Mouse (Mus musculus): ENCODE data around the gene Tmem109. TPM values are rescaled to one million over a fixed set of nuclear protein-coding genes. Genes with fewer than 3 reads are reported as not detected.
A peak's percentile ranks its signal among the peaks of the same experiment; 100 is the strongest.

Gene Tmem109
- polyA plus RNA-seq, 1 experiment from 2014 or later = 108 TPM

GRCm38 (mm10) chr19:10871328-10871961 lies 10.4 kb downstream of the Tmem109 start:
- no peak for ATAC-seq (replicated peaks; ENCODE audit: extremely low read depth, insufficient read depth, low FRiP score)
- 74% methylated on average over 14 of the region's 14 CpGs for WGBS
- peaks cover 32% of the 10 kb centered on the region for H3K36me3 ChIP-seq (ENCODE audit: control insufficient read depth, insufficient read depth)
- peaks cover 15% of the 10 kb centered on the region for H3K4me1 ChIP-seq (ENCODE audit: control insufficient read depth, insufficient read depth, low read length)
- H3K27ac ChIP-seq (ENCODE audit: low read length) = no peak overlapping the region
- no peaks in the 10 kb centered on the region for H3K9me3 ChIP-seq (replicated peaks; ENCODE audit: control insufficient read depth, low read length)
- no peak overlapping the region for H3K4me2 ChIP-seq (ENCODE audit: low read depth, low read length)
- no peaks in the 10 kb centered on the region for H3K27me3 ChIP-seq (ENCODE audit: control insufficient read depth, insufficient read depth, low read length)
- no peak overlapping the region for H3K4me3 ChIP-seq (ENCODE audit: low read length)
- no peak overlapping the region for H3K9ac ChIP-seq (ENCODE audit: low read length)

DNA sequence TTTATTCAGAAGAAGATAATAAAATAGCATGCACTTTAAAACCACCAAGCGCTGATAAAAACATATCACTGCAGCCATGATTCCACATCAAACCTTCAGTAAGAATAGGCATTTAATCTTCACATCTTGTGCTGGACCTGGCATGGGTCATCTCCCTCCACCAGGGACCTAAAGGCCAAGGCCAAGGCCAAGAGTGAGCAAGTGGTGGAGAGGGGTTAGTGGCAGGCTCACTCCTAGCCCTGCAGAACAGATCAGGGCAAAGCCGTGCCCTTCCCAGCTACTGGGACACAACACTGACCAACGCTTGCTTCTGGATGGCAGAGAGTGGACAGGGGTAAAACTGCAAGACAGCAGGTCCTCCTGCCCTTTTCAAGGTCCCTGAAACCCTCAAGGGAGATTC lies 11.1 kb downstream of the Tmem109 start:
- peaks cover 15% of the 10 kb centered on the region for H3K4me1 ChIP-seq (ENCODE audit: control insufficient read depth, insufficient read depth, low read length)
- H3K4me3 ChIP-seq (ENCODE audit: low read length) = no peak overlapping the region
- no peak overlapping the region for H3K27ac ChIP-seq (ENCODE audit: low read length)
- WGBS = 87% methylated on average over 3 of the region's 3 CpGs
- H3K4me2 ChIP-seq (ENCODE audit: low read depth, low read length) = no peak overlapping the region
- no peak for ATAC-seq (replicated peaks; ENCODE audit: extremely low read depth, insufficient read depth, low FRiP score)
- no peaks in the 10 kb centered on the region for H3K27me3 ChIP-seq (ENCODE audit: control insufficient read depth, insufficient read depth, low read length)
- H3K9ac ChIP-seq (ENCODE audit: low read length) = no peak overlapping the region
- peaks cover 35% of the 10 kb centered on the region for H3K36me3 ChIP-seq (ENCODE audit: control insufficient read depth, insufficient read depth)
- no peaks in the 10 kb centered on the region for H3K9me3 ChIP-seq (replicated peaks; ENCODE audit: control insufficient read depth, low read length)

- no peaks in the 10 kb centered on the region for H3K27me3 ChIP-seq (ENCODE audit: control insufficient read depth, insufficient read depth, low read length)
- no peak for ATAC-seq (replicated peaks; ENCODE audit: extremely low read depth, insufficient read depth, low FRiP score)
- H3K36me3 ChIP-seq (ENCODE audit: control insufficient read depth, insufficient read depth) = peaks cover 42% of the 10 kb centered on the region
- peaks cover 15% of the 10 kb centered on the region for H3K4me1 ChIP-seq (ENCODE audit: control insufficient read depth, insufficient read depth, low read length)
- H3K9me3 ChIP-seq (replicated peaks; ENCODE audit: control insufficient read depth, low read length) = no peaks in the 10 kb centered on the region
- H3K9ac ChIP-seq (ENCODE audit: low read length) = peak within 1 kb of the TSS; percentile 88
- H3K4me2 ChIP-seq (ENCODE audit: low read depth, low read length) = peak within 1 kb of the TSS; percentile 84
- peak within 1 kb of the TSS; percentile 70 for H3K27ac ChIP-seq (ENCODE audit: low read length)
- peak within 1 kb of the TSS; percentile 83 for H3K4me3 ChIP-seq (ENCODE audit: low read length)
- WGBS = 9% methylated on average over 8 of the region's 8 CpGs
These were observed 11.8 kb downstream of the Tmem109 start, which contains the start of gene Tmem132a for GRCm38 (mm10) chr19:10869886-10870527. Gene Tmem132a (minus strand): TSS chr19:10869940.

DNA sequence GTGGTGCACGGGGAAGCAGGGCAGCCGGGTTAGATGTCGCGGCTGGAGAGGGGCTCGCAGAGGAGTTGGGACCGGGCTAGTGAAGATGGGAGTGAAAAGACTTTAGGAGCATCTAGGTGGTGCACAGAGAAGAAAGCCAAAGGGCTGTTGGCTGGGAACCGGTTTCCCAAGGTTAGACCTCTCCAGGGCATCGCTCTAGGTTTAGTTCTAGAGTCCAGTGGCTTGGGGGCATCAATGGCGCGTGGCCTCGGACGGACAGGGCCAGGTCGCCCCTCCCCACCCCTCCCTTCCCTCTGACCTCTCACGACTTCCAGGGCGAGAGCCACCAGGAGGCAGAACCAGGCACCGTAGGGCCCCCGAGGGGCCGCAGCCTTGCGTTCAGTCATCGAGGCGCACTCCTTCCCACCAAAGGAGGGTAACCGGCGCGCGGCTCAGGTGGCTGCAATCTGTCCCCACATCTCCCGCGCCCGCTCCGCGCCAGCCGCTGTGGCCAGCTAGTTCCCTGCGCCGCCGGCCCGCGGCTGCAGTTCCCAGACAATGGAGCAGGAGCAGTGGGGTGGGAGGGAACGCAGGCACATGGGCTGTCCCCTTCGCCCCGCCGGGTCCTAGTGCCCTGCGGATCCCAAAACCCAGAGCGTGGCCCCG lies 12.4 kb downstream of the Tmem109 start:
- Histone ChIP-seq H3K27ac (ENCODE audit: low read length) (peak overlapping the region; percentile 70), H3K36me3 (ENCODE audit: control insufficient read depth, insufficient read depth) (peaks cover 44% of the 10 kb centered on the region), H3K9ac (ENCODE audit: low read length) (peak overlapping the region; percentile 88), H3K4me3 (ENCODE audit: low read length) (peak overlapping the region; percentile 83), H3K4me1 (ENCODE audit: control insufficient read depth, insufficient read depth, low read length) (peaks cover 15% of the 10 kb centered on the region), H3K9me3 (replicated peaks; ENCODE audit: control insufficient read depth, low read length) (no peaks in the 10 kb centered on the region), H3K27me3 (ENCODE audit: control insufficient read depth, insufficient read depth, low read length) (no peaks in the 10 kb centered on the region), H3K4me2 (ENCODE audit: low read depth, low read length) (peak overlapping the region; percentile 84)
- WGBS = under 1% methylated on average over 43 of the region's 43 CpGs
- peak; percentile 91 for ATAC-seq (replicated peaks; ENCODE audit: extremely low read depth, insufficient read depth, low FRiP score)

- no peak overlapping the region for H3K27ac ChIP-seq (ENCODE audit: low read length)
- WGBS = 1% methylated on average over 17 of the region's 17 CpGs
- H3K4me1 ChIP-seq (ENCODE audit: control insufficient read depth, insufficient read depth, low read length) = peaks cover 15% of the 10 kb centered on the region
- peaks cover 46% of the 10 kb centered on the region for H3K36me3 ChIP-seq (ENCODE audit: control insufficient read depth, insufficient read depth)
- no peak for ATAC-seq (replicated peaks; ENCODE audit: extremely low read depth, insufficient read depth, low FRiP score)
- no peaks in the 10 kb centered on the region for H3K27me3 ChIP-seq (ENCODE audit: control insufficient read depth, insufficient read depth, low read length)
- H3K4me2 ChIP-seq (ENCODE audit: low read depth, low read length) = peak overlapping the region; percentile 84
- no peaks in the 10 kb centered on the region for H3K9me3 ChIP-seq (replicated peaks; ENCODE audit: control insufficient read depth, low read length)
- H3K9ac ChIP-seq (ENCODE audit: low read length) = peak overlapping the region; percentile 88
- H3K4me3 ChIP-seq (ENCODE audit: low read length) = peak overlapping the region; percentile 83
These were observed 13.1 kb downstream of the Tmem109 start for GRCm38 (mm10) chr19:10868623-10869141.

- H3K36me3 ChIP-seq (ENCODE audit: control insufficient read depth, insufficient read depth) = peaks cover 45% of the 10 kb centered on the region
- 41% methylated on average over 5 of the region's 5 CpGs for WGBS
- no peaks in the 10 kb centered on the region for H3K27me3 ChIP-seq (ENCODE audit: control insufficient read depth, insufficient read depth, low read length)
- peak overlapping the region; percentile 88 for H3K9ac ChIP-seq (ENCODE audit: low read length)
- peak overlapping the region; percentile 83 for H3K4me3 ChIP-seq (ENCODE audit: low read length)
- H3K27ac ChIP-seq (ENCODE audit: low read length) = no peak overlapping the region
- no peak for ATAC-seq (replicated peaks; ENCODE audit: extremely low read depth, insufficient read depth, low FRiP score)
- H3K4me2 ChIP-seq (ENCODE audit: low read depth, low read length) = peak overlapping the region; percentile 84
- peaks cover 15% of the 10 kb centered on the region for H3K4me1 ChIP-seq (ENCODE audit: control insufficient read depth, insufficient read depth, low read length)
- no peaks in the 10 kb centered on the region for H3K9me3 ChIP-seq (replicated peaks; ENCODE audit: control insufficient read depth, low read length)
These were observed 13.7 kb downstream of the Tmem109 start for GRCm38 (mm10) chr19:10867946-10868622.

GRCm38 (mm10) chr19:10866351-10866750 lies 15.4 kb downstream of the Tmem109 start:
- Histone ChIP-seq H3K9ac (ENCODE audit: low read length) (no peak overlapping the region), H3K36me3 (ENCODE audit: control insufficient read depth, insufficient read depth) (peaks cover 33% of the 10 kb centered on the region), H3K9me3 (replicated peaks; ENCODE audit: control insufficient read depth, low read length) (no peaks in the 10 kb centered on the region), H3K27me3 (ENCODE audit: control insufficient read depth, insufficient read depth, low read length) (no peaks in the 10 kb centered on the region), H3K4me3 (ENCODE audit: low read length) (no peak overlapping the region), H3K4me2 (ENCODE audit: low read depth, low read length) (no peak overlapping the region), H3K27ac (ENCODE audit: low read length) (no peak overlapping the region), H3K4me1 (ENCODE audit: control insufficient read depth, insufficient read depth, low read length) (peaks cover 15% of the 10 kb centered on the region)
- 90% methylated on average over 13 of the region's 13 CpGs for WGBS
- no peak for ATAC-seq (replicated peaks; ENCODE audit: extremely low read depth, insufficient read depth, low FRiP score)

- Histone ChIP-seq H3K4me1 (ENCODE audit: control insufficient read depth, insufficient read depth, low read length) (no peaks in the 10 kb centered on the region), H3K4me3 (ENCODE audit: low read length) (no peak overlapping the region), H3K9me3 (replicated peaks; ENCODE audit: control insufficient read depth, low read length) (no peaks in the 10 kb centered on the region), H3K27ac (ENCODE audit: low read length) (no peak overlapping the region), H3K27me3 (ENCODE audit: control insufficient read depth, insufficient read depth, low read length) (no peaks in the 10 kb centered on the region), H3K36me3 (ENCODE audit: control insufficient read depth, insufficient read depth) (peaks cover 47% of the 10 kb centered on the region), H3K9ac (ENCODE audit: low read length) (no peak overlapping the region), H3K4me2 (ENCODE audit: low read depth, low read length) (no peak overlapping the region)
- WGBS = 48% methylated on average over 22 of the region's 22 CpGs
- ATAC-seq (replicated peaks; ENCODE audit: extremely low read depth, insufficient read depth, low FRiP score) = 0 out of 2 replicates have a peak, but pooled peaks have one; percentile 3
These were observed 21.7 kb downstream of the Tmem109 start for GRCm38 (mm10) chr19:10860072-10860497.
